8 mouse cellular contexts compared by ENCODE assay signal in the genomic region with DNA sequence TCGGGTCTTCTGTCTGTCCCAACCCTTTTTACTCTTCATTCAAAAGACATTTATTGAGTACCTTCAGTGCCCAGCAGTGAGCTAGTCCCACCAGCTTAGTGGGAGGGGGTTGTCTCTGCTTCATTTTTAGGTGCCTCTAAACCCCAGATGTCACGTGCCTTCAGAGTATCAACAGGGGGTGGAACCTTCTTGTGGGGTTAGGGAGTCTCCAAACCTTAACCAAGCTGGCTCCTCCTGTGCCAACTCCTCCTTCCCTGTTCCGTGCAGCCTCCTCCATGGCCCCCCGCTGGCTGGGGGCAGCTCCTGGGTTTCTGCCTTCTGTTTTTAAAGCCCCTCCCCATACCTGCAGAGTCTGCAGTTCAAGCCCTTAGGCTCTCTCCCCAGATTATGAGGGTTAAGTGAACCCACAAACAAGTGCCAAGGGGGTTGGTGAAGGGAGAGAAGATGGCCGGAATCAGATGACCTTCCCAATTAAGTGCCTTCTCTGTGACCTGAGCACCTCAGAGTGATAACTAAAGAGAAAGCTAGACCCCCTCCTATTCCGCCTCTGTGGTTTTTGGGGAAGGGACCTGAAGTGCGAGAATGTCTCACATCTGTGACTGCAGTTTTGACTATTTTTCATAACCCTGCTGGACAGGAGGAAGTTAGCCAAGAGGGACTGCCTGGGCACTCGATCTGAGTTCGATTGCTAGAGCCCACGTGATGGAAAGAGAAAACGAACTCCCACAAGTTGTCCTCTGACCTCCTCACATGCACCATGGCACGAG. TPM values are rescaled to one million over a fixed set of nuclear protein-coding genes. Genes with fewer than 3 reads are reported as not detected.
DNase-seq lines count a peak whose midpoint lies in the region; ATAC-seq and TF ChIP-seq lines count a peak whose summit lies in the region.
"Not testable (repeated sequence)": the region's sequence is repeated elsewhere in the genome, so short reads cannot be mapped to it uniquely, and the experiment has no call there.

No protein-coding gene starts in this region.

- H3K36me3 ChIP-seq in forebrain, embryonic 11.5 days (ENCODE audit: control insufficient read depth, insufficient read depth, low read length) = peaks cover 10% of the 10 kb centered on the region
- H3K36me3 ChIP-seq in heart, embryonic 14.5 days (ENCODE audit: control insufficient read depth, insufficient read depth, low read length) = peaks cover 26% of the 10 kb centered on the region
- H3K36me3 ChIP-seq in intestine, postnatal 0 days (ENCODE audit: control insufficient read depth, insufficient read depth) = peaks cover 23% of the 10 kb centered on the region
- H3K36me3 ChIP-seq in limb, embryonic 14.5 days (ENCODE audit: control insufficient read depth, insufficient read depth, low read length) = peaks cover 25% of the 10 kb centered on the region
- H3K36me3 ChIP-seq in neural tube, embryonic 12.5 days = peaks cover 19% of the 10 kb centered on the region; the same call in 1 of the 2 replicates

- TF ChIP-seq CTCF in intestine, postnatal 0 days (IDR thresholded peaks at IDR 0.05; ENCODE audit: low read depth) = not testable (repeated sequence)

- ATAC-seq in forebrain, embryonic 11.5 days (replicated peaks; ENCODE audit: low FRiP score); heart, embryonic 14.5 days (ENCODE audit: insufficient number of reproducible peaks, insufficient read depth, low FRiP score, low read depth); intestine, postnatal 0 days; limb, embryonic 14.5 days (ENCODE audit: low FRiP score, low read depth); neural tube, embryonic 12.5 days (ENCODE audit: low FRiP score, low read depth): not testable (repeated sequence)

- H3K4me2 ChIP-seq in forebrain, embryonic 11.5 days (ENCODE audit: low read depth, low read length, severe bottlenecking) = peak overlapping the region; percentile 75
- peak overlapping the region; percentile 91 for H3K4me2 ChIP-seq in heart, embryonic 14.5 days (ENCODE audit: low read length)
- peak overlapping the region; percentile 80 for H3K4me2 ChIP-seq in intestine, postnatal 0 days (replicated peaks; ENCODE audit: low read depth)
- peak overlapping the region; percentile 78 for H3K4me2 ChIP-seq in limb, embryonic 14.5 days (replicated peaks; ENCODE audit: low read depth, low read length, severe bottlenecking)
- H3K4me2 ChIP-seq in neural tube, embryonic 12.5 days (replicated peaks) = peak overlapping the region; percentile 63

- H3K9ac ChIP-seq in forebrain, embryonic 11.5 days (ENCODE audit: low read length) = peak overlapping the region; percentile 57; the same call in 1 of the 2 replicates
- peak overlapping the region; percentile 60 for H3K9ac ChIP-seq in heart, embryonic 14.5 days (ENCODE audit: low read length)
- H3K9ac ChIP-seq in intestine, postnatal 0 days (ENCODE audit: low read depth, low read length) = not testable (repeated sequence)
- peak overlapping the region; percentile 57; the same call in 1 of the 2 replicates for H3K9ac ChIP-seq in limb, embryonic 14.5 days (ENCODE audit: low read depth, low read length, severe bottlenecking)
- peak overlapping the region; percentile 27; the same call in 1 of the 2 replicates for H3K9ac ChIP-seq in neural tube, embryonic 12.5 days

- peak overlapping the region; percentile 53 for H3K4me3 ChIP-seq in brown adipose tissue, adult 24 weeks (ENCODE audit: insufficient read depth, low read depth, low read length)
- H3K4me3 ChIP-seq in forebrain, embryonic 11.5 days (ENCODE audit: low read depth, low read length) = peak overlapping the region; percentile 35
- H3K4me3 ChIP-seq in heart, embryonic 14.5 days (ENCODE audit: control insufficient read depth in 1 of 2, insufficient read depth in 1 of 2, low read depth in 1 of 2, low read length in 2 of 2) = peak overlapping the region; percentile 29 to 47
- not testable (repeated sequence) for H3K4me3 ChIP-seq in intestine, postnatal 0 days (ENCODE audit: low read depth, low read length)
- peak overlapping the region; percentile 37 for H3K4me3 ChIP-seq in limb, embryonic 14.5 days (replicated peaks; ENCODE audit: low read length)
- peak overlapping the region; percentile 42 for H3K4me3 ChIP-seq in neural tube, embryonic 12.5 days

- TF ChIP-seq POLR2A in limb, embryonic 14.5 days (IDR thresholded peaks at IDR 0.05; ENCODE audit: borderline replicate concordance, extremely low read depth, insufficient read depth, insufficient read length) = not testable (repeated sequence)

- not testable (repeated sequence) for DNase-seq in forebrain, embryonic 11.5 days (ENCODE audit: low spot score); limb, embryonic 14.5 days (ENCODE audit: low spot score)
- DNase-seq in lung, postnatal 36 days = peak; percentile 83
- peak; percentile 12 to 30 for DNase-seq in urinary bladder, postnatal 36 days (ENCODE audit: low spot score in 2 of 2)

- not testable (repeated sequence) for H3K9me3 ChIP-seq in forebrain, embryonic 11.5 days (ENCODE audit: control insufficient read depth, low read length); heart, embryonic 14.5 days (ENCODE audit: control insufficient read depth, low read length); intestine, postnatal 0 days (ENCODE audit: control insufficient read depth); limb, embryonic 14.5 days (ENCODE audit: control insufficient read depth, low read length); neural tube, embryonic 12.5 days

- H3K4me1 ChIP-seq in brown adipose tissue, adult 24 weeks (ENCODE audit: control insufficient read depth, insufficient read depth, insufficient read length, low read length); intestine, postnatal 0 days (replicated peaks; ENCODE audit: control insufficient read depth, insufficient read depth, low read length): not testable (repeated sequence)
- peaks cover 12% of the 10 kb centered on the region for H3K4me1 ChIP-seq in forebrain, embryonic 11.5 days (replicated peaks; ENCODE audit: control insufficient read depth, insufficient read depth, low read length)
- peaks cover 4 to 20% of the 10 kb centered on the region in 2 experiments; a peak in 3 of 4 replicates for H3K4me1 ChIP-seq in heart, embryonic 14.5 days (ENCODE audit: control insufficient read depth in 2 of 2, insufficient read depth in 2 of 2, low read length in 2 of 2)
- H3K4me1 ChIP-seq in limb, embryonic 14.5 days (ENCODE audit: control insufficient read depth, insufficient read depth, low read length) = peaks cover 10% of the 10 kb centered on the region; the same call in 1 of the 2 replicates
- peaks cover 16% of the 10 kb centered on the region for H3K4me1 ChIP-seq in neural tube, embryonic 12.5 days

- H3K27ac ChIP-seq in brown adipose tissue, adult 24 weeks (replicated peaks; ENCODE audit: low read depth, low read length) = peak overlapping the region; percentile 92
- H3K27ac ChIP-seq in forebrain, embryonic 11.5 days (ENCODE audit: low read depth, low read length); neural tube, embryonic 12.5 days: not testable (repeated sequence)
- H3K27ac ChIP-seq in heart, embryonic 14.5 days (replicated peaks in 1 of 2; ENCODE audit: control insufficient read depth in 1 of 2, insufficient read depth in 1 of 2, low read depth in 2 of 2, low read length in 2 of 2) = peak overlapping the region; percentile 81 to 92
- H3K27ac ChIP-seq in intestine, postnatal 0 days (ENCODE audit: low read depth, low read length) = peak overlapping the region; percentile 73
- H3K27ac ChIP-seq in limb, embryonic 14.5 days (replicated peaks; ENCODE audit: low read depth, low read length) = peak overlapping the region; percentile 73

- WGBS in forebrain, embryonic 11.5 days = 7% methylated on average over 12 of the region's 12 CpGs
- 6% methylated on average over 11 of the region's 12 CpGs for WGBS in heart, embryonic 14.5 days
- 7% methylated on average over 11 of the region's 12 CpGs for WGBS in intestine, postnatal 0 days
- WGBS in limb, embryonic 14.5 days = 6% methylated on average over 10 of the region's 12 CpGs
- WGBS in neural tube, embryonic 12.5 days = 6% methylated on average over 12 of the region's 12 CpGs

- not testable (repeated sequence) for H3K27me3 ChIP-seq in forebrain, embryonic 11.5 days (ENCODE audit: control insufficient read depth, insufficient read depth, low read length); heart, embryonic 14.5 days (ENCODE audit: control insufficient read depth, insufficient read depth, low read length); intestine, postnatal 0 days (replicated peaks; ENCODE audit: control insufficient read depth, insufficient read depth, low read length); limb, embryonic 14.5 days (ENCODE audit: control insufficient read depth, insufficient read depth, low read length); neural tube, embryonic 12.5 days (replicated peaks)

RNA-seq across cellular contexts. Expression of a gene that starts 5.3 kb away (rescaled TPM):
- 66.8 and 98.0 TPM in 2 replicates for polyA plus RNA-seq in brown adipose tissue, adult 24 weeks (2012; ENCODE audit: insufficient read depth, insufficient read length, missing spikeins)
- 45.7 and 46.9 TPM in 2 replicates for polyA plus RNA-seq in forebrain, embryonic 11.5 days (2014; fragmentation: Nextera tagmentation; extraction: Ambion mirVana)
- 67.3 and 67.8 TPM in 2 replicates for polyA plus RNA-seq in heart, embryonic 14.5 days (2014; fragmentation: Nextera tagmentation; extraction: Ambion mirVana)
- 48.9 and 52.4 TPM in 2 replicates for polyA plus RNA-seq in intestine, postnatal 0 days (2015; fragmentation: Nextera tagmentation; extraction: Ambion mirVana)
- polyA plus RNA-seq in limb, embryonic 14.5 days (2012; rRNA removed) = 138 and 177 TPM in 2 replicates
- 96.4 and 109 TPM in 2 replicates for polyA plus RNA-seq in limb, embryonic 14.5 days (2014; fragmentation: Nextera tagmentation; extraction: Ambion mirVana)
- 29.9 and 31.3 TPM in 2 replicates for polyA plus RNA-seq in neural tube, embryonic 12.5 days (2016; fragmentation: Nextera tagmentation; extraction: Ambion mirVana)

RNA-seq across cellular contexts. Expression of a gene that starts 12.5 kb away (rescaled TPM):
- 0.46 and 1.1 TPM in 2 replicates for polyA plus RNA-seq in brown adipose tissue, adult 24 weeks (2012; ENCODE audit: insufficient read depth, insufficient read length, missing spikeins)
- 0.13 and 0.21 TPM in 2 replicates for polyA plus RNA-seq in forebrain, embryonic 11.5 days (2014; fragmentation: Nextera tagmentation; extraction: Ambion mirVana)
- 0.27 and 0.38 TPM in 2 replicates for polyA plus RNA-seq in heart, embryonic 14.5 days (2014; fragmentation: Nextera tagmentation; extraction: Ambion mirVana)
- polyA plus RNA-seq in intestine, postnatal 0 days (2015; fragmentation: Nextera tagmentation; extraction: Ambion mirVana) = 217 and 244 TPM in 2 replicates
- polyA plus RNA-seq in limb, embryonic 14.5 days (2012; rRNA removed) = 0.14 and 0.73 TPM in 2 replicates
- polyA plus RNA-seq in limb, embryonic 14.5 days (2014; fragmentation: Nextera tagmentation; extraction: Ambion mirVana) = 0.08 and 0.10 TPM in 2 replicates
- polyA plus RNA-seq in neural tube, embryonic 12.5 days (2016; fragmentation: Nextera tagmentation; extraction: Ambion mirVana) = 0.15 and 0.17 TPM in 2 replicates

RNA-seq across cellular contexts. Expression of a gene that starts 21.6 kb away (rescaled TPM):
- polyA plus RNA-seq in brown adipose tissue, adult 24 weeks (2012; ENCODE audit: insufficient read depth, insufficient read length, missing spikeins) = 1.5 and 5.8 TPM in 2 replicates
- 1.0 and 1.9 TPM in 2 replicates for polyA plus RNA-seq in forebrain, embryonic 11.5 days (2014; fragmentation: Nextera tagmentation; extraction: Ambion mirVana)
- 4.4 and 4.9 TPM in 2 replicates for polyA plus RNA-seq in heart, embryonic 14.5 days (2014; fragmentation: Nextera tagmentation; extraction: Ambion mirVana)
- 3.8 and 4.3 TPM in 2 replicates for polyA plus RNA-seq in intestine, postnatal 0 days (2015; fragmentation: Nextera tagmentation; extraction: Ambion mirVana)
- polyA plus RNA-seq in limb, embryonic 14.5 days (2012; rRNA removed) = 7.2 and 8.0 TPM in 2 replicates
- polyA plus RNA-seq in limb, embryonic 14.5 days (2014; fragmentation: Nextera tagmentation; extraction: Ambion mirVana) = 3.2 and 3.5 TPM in 2 replicates
- 2.1 and 4.1 TPM in 2 replicates for polyA plus RNA-seq in neural tube, embryonic 12.5 days (2016; fragmentation: Nextera tagmentation; extraction: Ambion mirVana)

RNA-seq across cellular contexts. Expression of a gene that starts 34.7 kb away (rescaled TPM):
- polyA plus RNA-seq in brown adipose tissue, adult 24 weeks (2012; ENCODE audit: insufficient read depth, insufficient read length, missing spikeins) = not detected in 2 replicates
- 0.52 TPM in 1 of 2 replicates, not detected in the other for polyA plus RNA-seq in forebrain, embryonic 11.5 days (2014; fragmentation: Nextera tagmentation; extraction: Ambion mirVana)
- polyA plus RNA-seq in heart, embryonic 14.5 days (2014; fragmentation: Nextera tagmentation; extraction: Ambion mirVana) = 0.34 and 0.55 TPM in 2 replicates
- polyA plus RNA-seq in intestine, postnatal 0 days (2015; fragmentation: Nextera tagmentation; extraction: Ambion mirVana) = 0.25 and 0.33 TPM in 2 replicates
- 3.8 and 4.2 TPM in 2 replicates for polyA plus RNA-seq in limb, embryonic 14.5 days (2012; rRNA removed)
- polyA plus RNA-seq in limb, embryonic 14.5 days (2014; fragmentation: Nextera tagmentation; extraction: Ambion mirVana) = 0.73 and 1.8 TPM in 2 replicates
- polyA plus RNA-seq in neural tube, embryonic 12.5 days (2016; fragmentation: Nextera tagmentation; extraction: Ambion mirVana) = 0.25 and 0.75 TPM in 2 replicates

Comparison
In these comparisons a context has a peak if more than half of its experiments do, and no peak if none do; other contexts are left out.
1. RNA of a gene that starts 12.5 kb away (polyA plus RNA-seq): 217 to 244 TPM in intestine, postnatal 0 days; 0.46 to 1.1 TPM in brown adipose tissue, adult 24 weeks, 0.27 to 0.38 TPM in heart, embryonic 14.5 days, 0.13 to 0.21 TPM in forebrain, embryonic 11.5 days, 0.15 to 0.17 TPM in neural tube, embryonic 12.5 days and 0.08 to 0.73 TPM in limb, embryonic 14.5 days; every median in the first group is over 100 times any median in the second.
2. Peak in every context shown above with its lines, with median percentiles within 50 percentile points of each other: H3K4me2 ChIP-seq.